ENCODE assay signal across 12 mouse cellular contexts in the genomic region with DNA sequence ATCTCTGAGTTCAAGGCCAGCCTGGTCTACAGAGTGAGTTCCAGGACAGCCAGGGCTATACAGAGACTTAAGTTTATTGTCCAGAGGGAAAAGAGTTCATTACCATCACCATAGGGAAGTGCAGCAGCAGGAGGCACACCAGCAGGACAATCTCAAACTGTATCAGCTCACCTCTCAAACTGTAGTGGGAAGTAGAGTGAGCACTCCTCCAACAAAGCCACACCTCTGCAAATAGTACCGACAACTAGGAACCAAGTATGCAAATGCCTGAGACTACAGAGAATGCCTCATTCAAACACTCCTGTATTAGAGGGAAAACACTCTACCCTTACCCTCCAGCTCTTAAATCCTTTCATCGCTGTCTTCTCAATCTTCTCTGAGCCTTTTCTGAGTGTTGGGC. TPM values are rescaled to one million over a fixed set of nuclear protein-coding genes. Genes with fewer than 3 reads are reported as not detected.
DNase-seq lines count a peak whose midpoint lies in the region; ATAC-seq and TF ChIP-seq lines count a peak whose summit lies in the region.
"Had no signal": no experiment of that assay in that cellular context is flagged by ENCODE, and none has a peak within 500 bp of the region (broad histone marks: within the 10 kb centered on the region; RNA-seq: fewer than 3 reads in every experiment).

No protein-coding gene starts in this region.

- TF ChIP-seq CTCF in liver, postnatal 0 days (IDR thresholded peaks at IDR 0.05; ENCODE audit: low read depth) = no peak

- no peaks in the 10 kb centered on the region for H3K27me3 ChIP-seq in liver, embryonic 13.5 days
- no peaks in the 10 kb centered on the region for H3K27me3 ChIP-seq in liver, postnatal 0 days (ENCODE audit: insufficient read depth, low read length)
- no peaks in the 10 kb centered on the region for H3K27me3 ChIP-seq in kidney, embryonic 15.5 days
- no peaks in the 10 kb centered on the region for H3K27me3 ChIP-seq in intestine, embryonic 16.5 days (replicated peaks; ENCODE audit: control insufficient read depth, insufficient read depth, low read length)
- H3K27me3 ChIP-seq: hindbrain, embryonic 15.5 days had no signal

- no peak overlapping the region for H3K4me2 ChIP-seq in liver, embryonic 13.5 days
- H3K4me2 ChIP-seq in liver, postnatal 0 days (ENCODE audit: low read depth, low read length) = no peak overlapping the region
- H3K4me2 ChIP-seq in kidney, embryonic 15.5 days = no peak overlapping the region
- no peak overlapping the region for H3K4me2 ChIP-seq in intestine, embryonic 16.5 days (ENCODE audit: low read depth, low read length)
- H3K4me2 ChIP-seq: hindbrain, embryonic 15.5 days had no signal

- no peak for ATAC-seq in liver, embryonic 13.5 days (ENCODE audit: low read depth)
- no peak for ATAC-seq in liver, postnatal 0 days
- ATAC-seq in CD4-positive, CD25-positive, alpha-beta regulatory T cell, adult 4 months = peak; percentile 43
- ATAC-seq in kidney, embryonic 15.5 days (replicated peaks; ENCODE audit: low FRiP score) = no peak
- no peak for ATAC-seq in intestine, embryonic 16.5 days

- no peak overlapping the region for H3K4me3 ChIP-seq in liver, embryonic 13.5 days (replicated peaks)
- no peak overlapping the region for H3K4me3 ChIP-seq in liver, postnatal 0 days (ENCODE audit: low read depth, low read length)
- no peak overlapping the region for H3K4me3 ChIP-seq in kidney, embryonic 15.5 days (replicated peaks)
- no peak overlapping the region for H3K4me3 ChIP-seq in intestine, embryonic 16.5 days (ENCODE audit: low read length)
- H3K4me3 ChIP-seq: embryonic facial prominence, embryonic 10.5 days; hindbrain, embryonic 15.5 days; midbrain, embryonic 10.5 days had no signal

- no peaks in the 10 kb centered on the region for H3K9me3 ChIP-seq in liver, embryonic 13.5 days (replicated peaks)
- no peaks in the 10 kb centered on the region for H3K9me3 ChIP-seq in liver, postnatal 0 days (ENCODE audit: low read length)
- no peaks in the 10 kb centered on the region for H3K9me3 ChIP-seq in kidney, embryonic 15.5 days (replicated peaks)
- H3K9me3 ChIP-seq in intestine, embryonic 16.5 days (ENCODE audit: control insufficient read depth, low read length) = no peaks in the 10 kb centered on the region
- H3K9me3 ChIP-seq: embryonic facial prominence, embryonic 10.5 days; hindbrain, embryonic 15.5 days; midbrain, embryonic 10.5 days had no signal

- peak overlapping the region; percentile 23; the same call in 1 of the 2 replicates for H3K27ac ChIP-seq in liver, embryonic 13.5 days
- H3K27ac ChIP-seq in liver, postnatal 0 days (ENCODE audit: low read depth) = no peak overlapping the region
- H3K27ac ChIP-seq in kidney, embryonic 15.5 days = no peak overlapping the region
- no peak overlapping the region for H3K27ac ChIP-seq in intestine, embryonic 16.5 days (ENCODE audit: low read length)
- H3K27ac ChIP-seq: embryonic facial prominence, embryonic 10.5 days; hindbrain, embryonic 15.5 days; macrophage; midbrain, embryonic 10.5 days had no signal

- no peak overlapping the region for H3K9ac ChIP-seq in liver, embryonic 13.5 days
- H3K9ac ChIP-seq in liver, postnatal 0 days (replicated peaks) = no peak overlapping the region
- H3K9ac ChIP-seq in kidney, embryonic 15.5 days = no peak overlapping the region
- H3K9ac ChIP-seq in intestine, embryonic 16.5 days (ENCODE audit: low read depth, low read length) = no peak overlapping the region
- H3K9ac ChIP-seq: hindbrain, embryonic 15.5 days had no signal

- WGBS in liver, embryonic 13.5 days (ENCODE audit: insufficient replicate concordance) = 53% methylated on average over 2 of the region's 2 CpGs
- 43% methylated on average over 2 of the region's 2 CpGs for WGBS in liver, postnatal 0 days (ENCODE audit: insufficient replicate concordance)
- 67% methylated on average over 2 of the region's 2 CpGs for WGBS in kidney, embryonic 15.5 days
- WGBS in intestine, embryonic 16.5 days = 54% methylated on average over 2 of the region's 2 CpGs

- peaks cover 4% of the 10 kb centered on the region; the same call in 1 of the 2 replicates for H3K4me1 ChIP-seq in liver, embryonic 13.5 days (replicated peaks)
- H3K4me1 ChIP-seq in liver, postnatal 0 days (ENCODE audit: insufficient read depth) = no peaks in the 10 kb centered on the region
- no peaks in the 10 kb centered on the region for H3K4me1 ChIP-seq in kidney, embryonic 15.5 days
- no peaks in the 10 kb centered on the region for H3K4me1 ChIP-seq in intestine, embryonic 16.5 days (ENCODE audit: control insufficient read depth, insufficient read depth, low read length)
- H3K4me1 ChIP-seq: embryonic facial prominence, embryonic 10.5 days; hindbrain, embryonic 15.5 days; midbrain, embryonic 10.5 days had no signal

- H3K36me3 ChIP-seq in liver, embryonic 13.5 days = no peaks in the 10 kb centered on the region
- H3K36me3 ChIP-seq in liver, postnatal 0 days (replicated peaks; ENCODE audit: insufficient read depth, low read length) = no peaks in the 10 kb centered on the region
- H3K36me3 ChIP-seq in kidney, embryonic 15.5 days = no peaks in the 10 kb centered on the region
- H3K36me3 ChIP-seq in intestine, embryonic 16.5 days (ENCODE audit: control insufficient read depth, insufficient read depth, low read length) = no peaks in the 10 kb centered on the region
- H3K36me3 ChIP-seq: embryonic facial prominence, embryonic 10.5 days; hindbrain, embryonic 15.5 days; midbrain, embryonic 10.5 days had no signal

- TF ChIP-seq EP300 in liver, postnatal 0 days (IDR thresholded peaks at IDR 0.05; ENCODE audit: low read depth) = no peak

- no peak for DNase-seq in liver, embryonic 13.5 days
- no peak for DNase-seq in liver, postnatal 0 days
- DNase-seq in R1 (ENCODE audit: low read depth, low spot score) = peak; percentile 93
- peak; percentile 7 for DNase-seq in lung, postnatal 36 days
- no peak for DNase-seq in frontal cortex, postnatal 36 days (ENCODE audit: low spot score in 2 of 2)

RNA-seq across cellular contexts. Expression of a gene that starts 25.9 kb away (rescaled TPM):
- polyA plus RNA-seq in liver, embryonic 13.5 days (2015; fragmentation: Nextera tagmentation; extraction: Ambion mirVana) = 43.1 and 46.6 TPM in 2 replicates
- 36.1 and 37.5 TPM in 2 replicates for polyA plus RNA-seq in liver, postnatal 0 days (2015; fragmentation: Nextera tagmentation; extraction: Ambion mirVana)
- polyA plus RNA-seq in CD4-positive, CD25-positive, alpha-beta regulatory T cell, adult 4 months (2017; shearing (Covaris generic)) = 100 to 1,000 TPM; 114 to 205 TPM
- polyA plus RNA-seq in kidney, embryonic 15.5 days (2015; fragmentation: Nextera tagmentation; extraction: Ambion mirVana) = 115 and 129 TPM in 2 replicates
- 113 and 116 TPM in 2 replicates for polyA plus RNA-seq in intestine, embryonic 16.5 days (2015; fragmentation: Nextera tagmentation; extraction: Ambion mirVana)

Comparison
In these comparisons a context has a peak if more than half of its experiments do, and no peak if none do; other contexts are left out.
1. DNase-seq: peak in R1 (single experiment) and lung, postnatal 36 days (single experiment); none in liver, embryonic 13.5 days (single experiment), liver, postnatal 0 days (single experiment) and frontal cortex, postnatal 36 days (0 of 2).